Mouse (Mus musculus) forebrain, embryonic 15.5 days (tissue): Measurements from ENCODE around the gene Naa25. TPM values are rescaled to one million over a fixed set of nuclear protein-coding genes. Genes with fewer than 3 reads are reported as not detected.

Source experiments
- ATAC-seq: fragments of 200-750 bp; cut with Nextera tagmentation; replicated peaks from 2 replicates; pipeline ENCODE4 v1.8.0; 2017; ENCODE audit warnings: mild to moderate bottlenecking, moderate TSS enrichment, moderate library complexity
- H3K27ac ChIP-seq: fragments of 300-500 bp; sonication (generic); replicated peaks from 2 replicates; pipeline ENCODE4 v1.5.1; 2015; ENCODE audit warnings: mild to moderate bottlenecking, inconsistent platforms
- H3K27me3 ChIP-seq: fragments of 300-500 bp; sonication (generic); 2 replicates; pipeline ENCODE4 v1.6.1; 2015; ENCODE audit warnings: inconsistent platforms
- H3K36me3 ChIP-seq: fragments of 300-500 bp; sonication (generic); 2 replicates; pipeline ENCODE4 v1.6.1; 2015; ENCODE audit warnings: mild to moderate bottlenecking, inconsistent platforms
- H3K4me1 ChIP-seq: fragments of 300-500 bp; sonication (generic); 2 replicates; pipeline ENCODE4 v1.6.1; 2015; ENCODE audit warnings: inconsistent platforms
- H3K4me2 ChIP-seq: fragments of 300-500 bp; sonication (generic); replicated peaks from 2 replicates; pipeline ENCODE4 v1.6.1; 2015; ENCODE audit warnings: mild to moderate bottlenecking, inconsistent platforms
- H3K4me3 ChIP-seq: fragments of 300-500 bp; sonication (generic); 2 replicates; pipeline ENCODE4 v1.5.1; 2015; ENCODE audit warnings: mild to moderate bottlenecking, inconsistent platforms
- H3K9ac ChIP-seq: fragments of 300-500 bp; sonication (generic); replicated peaks from 2 replicates; pipeline ENCODE4 v1.6.1; 2015; ENCODE audit warnings: mild to moderate bottlenecking, inconsistent platforms
- H3K9me3 ChIP-seq: fragments of 300-500 bp; sonication (generic); 2 replicates; pipeline ENCODE4 v1.6.1; 2016; ENCODE audit warnings: inconsistent platforms
- WGBS: fragments of 180-500 bp; shearing (Covaris S2); methylation state at CpG from one replicate; pipeline ENCODE4 v1.1.7; 2015; ENCODE audit warnings: mixed read lengths; 5-methylcytosine and 5-hydroxymethylcytosine counted together
- polyA plus RNA-seq: library from polyadenylated mRNA; unstranded; fragments of >200 nt; fragmentation: Nextera tagmentation; extraction: Ambion mirVana; gene quantifications from 2 replicates; pipeline ENCODE4 v1.2.1, GENCODE M21; 2015

The Naa25 gene
- polyA plus RNA-seq, 1 experiment from 2014 or later: 59.0 TPM

GRCm38 (mm10) chr5:121455510-121456265 is 58.0 kb downstream of the Naa25 start:
- Histone ChIP-seq H3K4me3 (no peak overlapping the region), H3K36me3 (no peaks in the 10 kb centered on the region), H3K4me1 (peaks cover 17% of the 10 kb centered on the region), H3K4me2 (no peak overlapping the region), H3K27ac (no peak overlapping the region), H3K27me3 (no peaks in the 10 kb centered on the region), H3K9ac (no peak overlapping the region), H3K9me3 (no peaks in the 10 kb centered on the region)
- 81% methylated on average over 9 of the region's 9 CpGs for WGBS
- no peak for ATAC-seq

GRCm38 (mm10) chr5:121461339-121462170 is 63.8 kb downstream of the Naa25 start:
- H3K9ac ChIP-seq: no peak overlapping the region
- no peaks in the 10 kb centered on the region for H3K9me3 ChIP-seq
- H3K27ac ChIP-seq: no peak overlapping the region
- H3K27me3 ChIP-seq: no peaks in the 10 kb centered on the region
- no peaks in the 10 kb centered on the region for H3K36me3 ChIP-seq
- no peaks in the 10 kb centered on the region for H3K4me1 ChIP-seq
- no peak overlapping the region for H3K4me3 ChIP-seq
- H3K4me2 ChIP-seq: no peak overlapping the region
- no peak for ATAC-seq
- WGBS: 66% methylated on average over 4 of the region's 4 CpGs

GRCm38 (mm10) chr5:121462171-121462502 is 64.4 kb downstream of the Naa25 start:
- no peak for ATAC-seq
- WGBS: 28% methylated on average over 1 of the region's 1 CpGs
- H3K9me3 ChIP-seq: no peaks in the 10 kb centered on the region

GRCm38 (mm10) chr5:121462967-121463366 is 65.2 kb downstream of the Naa25 start:
- no peaks in the 10 kb centered on the region for H3K4me1 ChIP-seq
- WGBS: 68% methylated on average over 5 of the region's 5 CpGs
- H3K4me3 ChIP-seq: no peak overlapping the region
- no peak overlapping the region for H3K9ac ChIP-seq
- no peaks in the 10 kb centered on the region for H3K27me3 ChIP-seq
- H3K4me2 ChIP-seq: no peak overlapping the region
- no peaks in the 10 kb centered on the region for H3K36me3 ChIP-seq
- no peaks in the 10 kb centered on the region for H3K9me3 ChIP-seq
- no peak overlapping the region for H3K27ac ChIP-seq
- ATAC-seq: no peak

More at GRCm38 (mm10) chr5:121462171-121462502, 64.4 kb downstream of the Naa25 start:
- Histone ChIP-seq H3K27me3 (no peaks in the 10 kb centered on the region), H3K4me3 (no peak overlapping the region), H3K4me2 (no peak overlapping the region), H3K36me3 (no peaks in the 10 kb centered on the region), H3K4me1 (no peaks in the 10 kb centered on the region), H3K27ac (no peak overlapping the region), H3K9ac (no peak overlapping the region)

GRCm38 (mm10) chr5:121463601-121464250 is 66.0 kb downstream of the Naa25 start:
- Histone ChIP-seq H3K36me3 (no peaks in the 10 kb centered on the region), H3K9me3 (no peaks in the 10 kb centered on the region), H3K27ac (no peak overlapping the region), H3K4me1 (no peaks in the 10 kb centered on the region), H3K27me3 (no peaks in the 10 kb centered on the region), H3K4me2 (no peak overlapping the region), H3K4me3 (no peak overlapping the region), H3K9ac (no peak overlapping the region)
- no peak for ATAC-seq
- 78% methylated on average over 5 of the region's 5 CpGs for WGBS

GRCm38 (mm10) chr5:121469566-121469965 is 71.8 kb downstream of the Naa25 start:
- Histone ChIP-seq H3K4me1 (no peaks in the 10 kb centered on the region), H3K27me3 (no peaks in the 10 kb centered on the region), H3K4me2 (no peak overlapping the region), H3K4me3 (no peak overlapping the region), H3K36me3 (no peaks in the 10 kb centered on the region), H3K27ac (no peak overlapping the region), H3K9ac (no peak overlapping the region), H3K9me3 (no peaks in the 10 kb centered on the region)
- ATAC-seq: no peak
- 53% methylated on average over 3 of the region's 3 CpGs for WGBS

- no peak for ATAC-seq
- no peaks in the 10 kb centered on the region for H3K36me3 ChIP-seq
- WGBS: 80% methylated on average over 2 of the region's 2 CpGs
Observed at GRCm38 (mm10) chr5:121472411-121472810, 74.7 kb downstream of the Naa25 start.

GRCm38 (mm10) chr5:121474610-121475009 is 76.9 kb downstream of the Naa25 start:
- no peak for ATAC-seq
- WGBS: 67% methylated on average over 7 of the region's 7 CpGs
- no peak overlapping the region for H3K9ac ChIP-seq

More at GRCm38 (mm10) chr5:121472411-121472810, 74.7 kb downstream of the Naa25 start:
- no peaks in the 10 kb centered on the region for H3K4me1 ChIP-seq
- no peak overlapping the region for H3K4me2 ChIP-seq
- H3K9me3 ChIP-seq: no peaks in the 10 kb centered on the region
- H3K27me3 ChIP-seq: no peaks in the 10 kb centered on the region
- no peak overlapping the region for H3K4me3 ChIP-seq
- no peak overlapping the region for H3K27ac ChIP-seq
- H3K9ac ChIP-seq: no peak overlapping the region

GRCm38 (mm10) chr5:121476040-121476439 is 78.3 kb downstream of the Naa25 start:
- no peak for ATAC-seq
- 91% methylated on average over 1 of the region's 1 CpGs for WGBS
- no peaks in the 10 kb centered on the region for H3K27me3 ChIP-seq

More at GRCm38 (mm10) chr5:121474610-121475009, 76.9 kb downstream of the Naa25 start:
- no peak overlapping the region for H3K27ac ChIP-seq
- no peaks in the 10 kb centered on the region for H3K4me1 ChIP-seq
- no peaks in the 10 kb centered on the region for H3K27me3 ChIP-seq
- H3K9me3 ChIP-seq: no peaks in the 10 kb centered on the region
- no peak overlapping the region for H3K4me3 ChIP-seq
- H3K36me3 ChIP-seq: no peaks in the 10 kb centered on the region
- H3K4me2 ChIP-seq: no peak overlapping the region

GRCm38 (mm10) chr5:121477680-121478079 is 79.9 kb downstream of the Naa25 start:
- H3K36me3 ChIP-seq: no peaks in the 10 kb centered on the region
- H3K4me3 ChIP-seq: no peak overlapping the region
- no peaks in the 10 kb centered on the region for H3K27me3 ChIP-seq
- WGBS: 38% methylated on average over 3 of the region's 3 CpGs
- no peaks in the 10 kb centered on the region for H3K4me1 ChIP-seq
- H3K4me2 ChIP-seq: no peak overlapping the region
- ATAC-seq: no peak
- H3K9ac ChIP-seq: no peak overlapping the region
- no peak overlapping the region for H3K27ac ChIP-seq
- H3K9me3 ChIP-seq: no peaks in the 10 kb centered on the region

More at GRCm38 (mm10) chr5:121476040-121476439, 78.3 kb downstream of the Naa25 start:
- Histone ChIP-seq H3K27ac (no peak overlapping the region), H3K9ac (no peak overlapping the region), H3K9me3 (no peaks in the 10 kb centered on the region), H3K4me2 (no peak overlapping the region), H3K36me3 (no peaks in the 10 kb centered on the region), H3K4me3 (no peak overlapping the region), H3K4me1 (no peaks in the 10 kb centered on the region)

GRCm38 (mm10) chr5:121484801-121485200 is 87.1 kb downstream of the Naa25 start:
- Histone ChIP-seq H3K4me1 (no peaks in the 10 kb centered on the region), H3K36me3 (no peaks in the 10 kb centered on the region), H3K4me3 (no peak overlapping the region), H3K27ac (no peak overlapping the region), H3K9ac (no peak overlapping the region), H3K4me2 (no peak overlapping the region), H3K27me3 (no peaks in the 10 kb centered on the region), H3K9me3 (no peaks in the 10 kb centered on the region)
- WGBS: 83% methylated on average over 5 of the region's 5 CpGs
- ATAC-seq: no peak

- WGBS: 78% methylated on average over 8 of the region's 8 CpGs
- H3K27ac ChIP-seq: no peak overlapping the region
- H3K36me3 ChIP-seq: no peaks in the 10 kb centered on the region
- H3K4me1 ChIP-seq: no peaks in the 10 kb centered on the region
- H3K27me3 ChIP-seq: no peaks in the 10 kb centered on the region
- no peak overlapping the region for H3K9ac ChIP-seq
- no peak for ATAC-seq
- no peak overlapping the region for H3K4me3 ChIP-seq
- H3K9me3 ChIP-seq: no peaks in the 10 kb centered on the region
- H3K4me2 ChIP-seq: no peak overlapping the region
Observed at GRCm38 (mm10) chr5:121493305-121493704, 95.6 kb downstream of the Naa25 start.
